Mouse (Mus musculus): ENCODE measurements around the gene Hrnr.

GRCm38 (mm10) chr3:93314388-93314787 lies 5.2 kb upstream of the Hrnr start:
- TF ChIP-seq CTCF (IDR thresholded peaks at IDR 0.05; ENCODE audit: extremely low read depth, insufficient read length, insufficient replicate concordance, low read depth, low read length) (no peak), POLR2A (IDR thresholded peaks at IDR 0.05; ENCODE audit: low read depth, low read length) (no peak)
